Mouse (Mus musculus): ENCODE results near the gene Prkd3. TPM values are rescaled to one million over a fixed set of nuclear protein-coding genes. Genes with fewer than 3 reads are reported as not detected.

The Prkd3 gene
- polyA plus RNA-seq, 1 experiment from 2014 or later: 46.2 TPM

DNA sequence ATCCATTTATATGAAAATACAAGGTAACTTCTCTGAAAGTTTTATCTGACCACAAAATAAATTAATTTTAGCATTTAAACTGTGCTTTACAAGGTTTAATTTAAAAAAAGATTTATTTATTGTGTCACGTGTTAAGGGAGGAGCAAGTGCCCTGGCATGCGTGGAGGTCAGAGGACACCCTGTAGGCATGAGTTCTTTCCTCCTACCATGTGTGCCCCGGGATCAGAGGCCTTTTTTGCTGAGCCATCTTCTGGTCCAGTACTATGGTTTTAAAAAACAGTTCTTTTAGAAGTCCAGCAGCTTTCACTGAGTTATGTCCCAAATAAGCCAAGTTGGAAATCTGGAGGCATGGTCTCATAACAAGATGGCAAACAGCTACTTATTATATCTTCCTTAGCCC, 36.9 kb downstream of the Prkd3 start:
- DNase-seq (ENCODE audit: low read depth, low spot score): no peak
- ATAC-seq: no peak
- TF ChIP-seq CTCF (IDR thresholded peaks at IDR 0.05): no peak
- ChIA-PET POLR2A (no interaction called here), CTCF (interaction anchor here (0.9 to 1.3 kb wide), 2 partner anchors 12 to 15 kb away, joined by 3 read pairs; no protein-coding TSS in a partner anchor)
- H3K27me3 ChIP-seq: no peaks in the 10 kb centered on the region
- in situ Hi-C loops (cut with MboI; ENCODE audit: low pct_unique_long_range_greater_than_20kb): no loop called here

DNA sequence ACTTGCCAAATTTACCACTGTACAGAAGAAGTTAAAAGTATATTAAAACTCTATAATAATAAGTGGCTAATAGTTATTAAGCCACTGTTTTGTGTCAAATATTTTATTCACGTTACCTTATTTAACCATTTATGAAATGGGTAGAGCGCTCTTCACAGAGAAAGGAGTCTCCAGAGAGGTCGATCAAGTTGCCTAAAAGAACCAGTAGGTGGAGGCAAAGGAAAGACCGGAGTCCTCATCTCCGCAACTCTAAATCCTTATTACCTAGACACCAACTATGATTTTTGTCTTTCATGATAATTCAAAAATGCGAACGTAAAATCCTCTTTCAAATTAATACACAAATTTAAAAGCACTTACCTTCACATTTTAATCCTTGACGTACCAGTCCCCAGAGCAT, 37.5 kb downstream of the Prkd3 start:
- in situ Hi-C loops (cut with MboI; ENCODE audit: low pct_unique_long_range_greater_than_20kb): no loop called here
- ChIA-PET POLR2A (no interaction called here), CTCF (interaction anchor here (1.3 kb wide), 1 partner anchor 15 kb away, joined by 3 read pairs; no protein-coding TSS in a partner anchor)
- DNase-seq (ENCODE audit: low read depth, low spot score): no peak
- TF ChIP-seq CTCF (IDR thresholded peaks at IDR 0.05): peak; percentile 21
- ATAC-seq: no peak
- no peaks in the 10 kb centered on the region for H3K27me3 ChIP-seq

DNA sequence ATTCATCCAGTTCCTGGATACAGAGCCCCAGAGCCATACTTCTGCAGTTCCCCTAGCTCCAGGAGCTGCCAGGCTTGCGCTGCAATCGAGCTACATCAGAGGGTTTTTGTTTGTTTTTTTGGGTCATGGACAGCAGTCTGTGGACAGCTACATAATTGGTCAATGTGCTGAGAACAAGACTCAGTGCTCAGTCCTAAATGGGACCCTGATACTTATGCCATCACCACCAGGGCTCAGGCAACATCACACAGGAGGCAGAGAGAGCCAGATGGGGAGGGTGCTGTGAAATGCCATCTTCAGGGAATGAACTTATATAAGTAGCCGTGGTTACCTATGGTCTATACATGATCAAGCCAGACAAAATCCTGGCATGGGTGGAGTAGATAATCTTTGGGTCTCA, 52.1 kb downstream of the Prkd3 start:
- in situ Hi-C loops (cut with MboI; ENCODE audit: low pct_unique_long_range_greater_than_20kb): no loop called here
- TF ChIP-seq CTCF (IDR thresholded peaks at IDR 0.05): no peak
- no peaks in the 10 kb centered on the region for H3K27me3 ChIP-seq
- ATAC-seq (no peak), DNase-seq (ENCODE audit: low read depth, low spot score) (no peak)
- CTCF ChIA-PET: interaction anchor here (0.8 to 1.4 kb wide), 2 partner anchors 15 to 18 kb away, joined by 3 read pairs; no protein-coding TSS in a partner anchor
- POLR2A ChIA-PET: no interaction called here

DNA sequence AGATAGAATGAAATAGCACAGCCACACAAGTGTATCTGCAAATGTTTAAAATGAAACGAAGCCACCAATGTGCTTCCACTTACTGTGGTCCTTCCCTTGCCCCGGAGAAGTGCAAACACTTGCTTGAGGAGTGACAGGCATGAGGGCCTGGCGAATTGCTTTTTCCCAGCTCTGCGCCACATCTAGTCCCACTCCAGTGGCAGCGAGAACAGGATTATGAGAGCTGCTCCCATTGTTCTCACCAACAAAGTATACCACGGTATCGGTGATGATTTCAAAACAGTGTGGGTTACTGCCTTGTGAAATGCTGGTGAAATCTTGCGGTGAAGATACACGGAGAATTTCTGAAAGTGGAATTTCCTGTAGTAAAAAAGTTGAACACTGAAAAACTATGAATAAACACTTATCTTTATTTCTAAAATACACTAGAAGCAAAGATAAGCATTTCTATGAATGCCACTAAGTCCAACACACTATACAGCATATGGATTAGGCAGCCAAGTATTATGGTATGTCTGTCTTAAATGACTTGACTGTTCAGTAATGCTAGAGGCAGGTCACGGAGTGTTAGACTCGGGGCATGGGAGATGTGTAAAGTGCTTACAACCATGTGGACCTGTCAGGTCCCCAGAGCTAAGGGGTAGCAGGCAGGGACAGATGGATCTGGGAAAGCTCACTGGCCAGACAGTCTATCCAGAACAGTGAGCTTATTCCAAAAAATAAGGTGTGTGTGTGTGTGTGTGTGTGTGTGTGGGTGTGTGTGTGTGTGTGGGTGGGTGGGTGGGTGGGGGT, 54.3 kb downstream of the Prkd3 start:
- TF ChIP-seq CTCF (IDR thresholded peaks at IDR 0.05): no peak
- POLR2A ChIA-PET: no interaction called here
- no peak for DNase-seq (ENCODE audit: low read depth, low spot score)
- ATAC-seq: no peak
- CTCF ChIA-PET: no interaction called here
- H3K27me3 ChIP-seq: no peaks in the 10 kb centered on the region
- in situ Hi-C loops (cut with MboI; ENCODE audit: low pct_unique_long_range_greater_than_20kb): no loop called here

DNA sequence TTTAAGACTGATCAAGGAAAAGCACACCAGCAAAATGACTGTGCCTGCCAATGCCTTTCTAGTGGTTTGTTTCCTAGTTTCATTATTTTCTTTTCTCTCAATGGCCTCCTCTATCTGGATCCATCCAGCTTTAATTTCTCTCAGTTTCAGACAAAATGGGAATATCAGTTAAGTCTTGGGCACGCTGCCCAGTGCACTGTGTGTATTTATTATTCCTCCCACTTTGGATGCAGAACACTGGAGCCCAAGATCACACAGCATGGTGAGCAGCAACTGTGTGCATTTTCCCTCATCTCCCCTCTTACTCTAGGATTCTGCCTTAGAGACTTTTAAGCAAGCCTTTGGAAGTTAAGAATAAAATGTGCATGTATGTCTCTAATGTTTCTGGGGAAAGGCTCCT, 56.2 kb downstream of the Prkd3 start:
- TF ChIP-seq CTCF (IDR thresholded peaks at IDR 0.05): no peak

DNA sequence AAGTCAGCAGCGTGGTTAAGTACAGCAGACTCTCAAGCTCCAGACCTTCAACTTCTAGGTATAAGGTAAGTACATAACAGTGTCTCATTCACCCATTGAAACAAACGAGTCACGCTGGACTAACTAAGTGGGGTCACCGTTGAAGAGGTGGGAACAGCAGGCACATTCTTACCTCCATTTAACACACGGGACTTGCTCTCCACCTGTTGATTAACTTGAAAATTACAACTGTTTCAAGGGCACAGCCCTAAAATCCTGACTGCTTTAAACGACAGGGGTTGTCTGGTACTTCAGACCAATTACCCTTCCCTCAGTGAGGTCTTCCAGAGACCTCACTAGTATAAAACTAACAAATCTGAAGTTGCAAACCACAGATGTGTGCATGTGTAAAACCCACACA, 61.1 kb downstream of the Prkd3 start:
- no peak for DNase-seq (ENCODE audit: low read depth, low spot score)
- no peak for ATAC-seq
- ChIA-PET CTCF (no interaction called here), POLR2A (no interaction called here)
- H3K27me3 ChIP-seq: no peaks in the 10 kb centered on the region
- in situ Hi-C loops (cut with MboI; ENCODE audit: low pct_unique_long_range_greater_than_20kb): no loop called here
- no peak for TF ChIP-seq CTCF (IDR thresholded peaks at IDR 0.05)

More for the DNA sequence above, 56.2 kb downstream of the Prkd3 start:
- DNase-seq (ENCODE audit: low read depth, low spot score) (no peak), ATAC-seq (no peak)
- POLR2A ChIA-PET: interaction anchor here (0.6 kb wide), 1 partner anchor 14 kb away, joined by 3 read pairs; no protein-coding TSS in a partner anchor
- in situ Hi-C loops (cut with MboI; ENCODE audit: low pct_unique_long_range_greater_than_20kb): no loop called here
- CTCF ChIA-PET: no interaction called here
- no peaks in the 10 kb centered on the region for H3K27me3 ChIP-seq

DNA sequence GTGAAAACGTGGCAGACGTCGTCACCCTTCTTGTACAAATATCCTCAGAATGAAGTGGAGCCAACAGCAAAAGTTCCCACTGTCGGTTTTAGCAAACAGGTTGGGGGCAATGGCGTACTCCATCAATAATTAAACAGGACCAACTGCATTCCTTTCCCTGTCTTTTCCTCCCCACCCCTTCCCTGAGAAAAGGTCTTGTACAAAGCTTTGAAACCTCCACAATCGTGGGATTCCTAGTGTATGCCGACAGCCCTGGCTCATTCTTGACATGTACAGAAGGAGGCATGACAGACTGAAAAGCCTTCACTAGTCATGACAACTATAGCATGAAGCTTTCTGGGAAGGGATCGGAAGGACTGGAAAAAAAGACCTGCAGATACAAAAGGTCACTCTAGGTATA, 67.4 kb downstream of the Prkd3 start:
- no peak for TF ChIP-seq CTCF (IDR thresholded peaks at IDR 0.05)
- no peaks in the 10 kb centered on the region for H3K27me3 ChIP-seq
- DNase-seq (ENCODE audit: low read depth, low spot score): no peak
- in situ Hi-C loops (cut with MboI; ENCODE audit: low pct_unique_long_range_greater_than_20kb): no loop called here
- CTCF ChIA-PET: no interaction called here
- ATAC-seq: no peak
- POLR2A ChIA-PET: no interaction called here

DNA sequence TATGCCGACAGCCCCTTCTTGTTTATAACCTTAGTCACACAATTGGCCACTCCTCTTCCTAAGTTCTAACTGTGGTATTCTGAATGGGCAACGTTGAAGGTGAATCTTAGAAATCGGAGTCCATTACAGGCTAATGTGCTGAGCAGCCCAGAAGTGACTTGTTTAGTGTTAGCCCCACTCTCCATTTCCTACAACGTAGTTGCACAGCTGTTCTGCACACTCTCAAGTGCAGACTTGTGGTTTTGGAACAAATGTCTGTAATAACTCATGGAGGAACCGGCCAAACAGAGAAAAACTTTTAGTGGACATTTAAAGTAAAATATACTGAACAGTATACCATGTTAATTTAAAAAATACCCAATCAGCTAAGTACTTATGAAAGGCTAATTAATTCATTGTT, 68.5 kb downstream of the Prkd3 start:
- CTCF ChIA-PET: no interaction called here
- POLR2A ChIA-PET: no interaction called here
- TF ChIP-seq CTCF (IDR thresholded peaks at IDR 0.05): no peak
- no peak for ATAC-seq
- H3K27me3 ChIP-seq: no peaks in the 10 kb centered on the region
- no peak for DNase-seq (ENCODE audit: low read depth, low spot score)
- in situ Hi-C loops (cut with MboI; ENCODE audit: low pct_unique_long_range_greater_than_20kb): no loop called here

DNA sequence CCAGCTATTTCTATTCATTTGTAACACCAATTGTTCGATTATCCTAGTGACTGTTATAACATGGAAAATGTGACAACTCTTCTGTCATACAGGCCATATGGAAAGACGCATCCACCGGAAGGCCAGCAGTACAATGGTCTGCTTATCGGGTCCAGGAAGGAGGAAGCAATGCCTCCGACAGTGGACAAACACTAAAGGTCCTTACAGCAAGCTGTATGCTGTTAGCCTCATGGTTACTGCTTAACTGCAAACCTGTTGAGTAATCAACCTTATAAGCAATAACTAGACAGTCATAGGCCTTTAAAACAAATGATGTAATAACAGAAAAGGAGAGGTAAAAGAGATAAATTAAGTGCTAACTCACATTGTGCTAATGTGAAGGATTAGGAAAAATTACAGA, 69.4 kb downstream of the Prkd3 start:
- ATAC-seq: no peak
- ChIA-PET CTCF (no interaction called here), POLR2A (no interaction called here)
- H3K27me3 ChIP-seq: no peaks in the 10 kb centered on the region
- in situ Hi-C loops (cut with MboI; ENCODE audit: low pct_unique_long_range_greater_than_20kb): no loop called here
- TF ChIP-seq CTCF (IDR thresholded peaks at IDR 0.05): no peak
- no peak for DNase-seq (ENCODE audit: low read depth, low spot score)

DNA sequence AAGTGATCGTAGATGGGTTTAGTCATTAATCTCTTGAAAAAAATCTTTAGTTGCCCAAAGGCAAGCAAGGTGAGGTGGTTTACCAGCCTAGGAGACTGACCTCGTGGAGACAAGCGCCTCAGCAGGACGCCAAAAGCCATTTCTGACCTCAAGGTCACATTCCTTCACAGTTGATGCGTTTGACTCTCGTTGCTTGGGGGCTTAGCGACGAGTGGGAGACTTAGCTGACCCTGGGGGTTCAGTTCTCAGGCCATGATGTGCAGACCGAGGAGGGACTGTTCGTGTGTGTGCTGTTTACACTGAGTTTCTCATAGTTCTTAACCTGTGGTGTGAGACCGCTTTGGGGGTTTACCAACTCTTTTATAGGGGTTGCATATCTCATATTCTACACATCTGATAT, 78.0 kb downstream of the Prkd3 start:
- no peaks in the 10 kb centered on the region for H3K27me3 ChIP-seq
- no peak for ATAC-seq
- TF ChIP-seq CTCF (IDR thresholded peaks at IDR 0.05): no peak
- in situ Hi-C loops (cut with MboI; ENCODE audit: low pct_unique_long_range_greater_than_20kb): no loop called here
- ChIA-PET POLR2A (no interaction called here), CTCF (interaction anchor here (1.5 kb wide), 1 partner anchor 24 kb away, joined by 4 read pairs; no protein-coding TSS in a partner anchor)
- no peak for DNase-seq (ENCODE audit: low read depth, low spot score)

DNA sequence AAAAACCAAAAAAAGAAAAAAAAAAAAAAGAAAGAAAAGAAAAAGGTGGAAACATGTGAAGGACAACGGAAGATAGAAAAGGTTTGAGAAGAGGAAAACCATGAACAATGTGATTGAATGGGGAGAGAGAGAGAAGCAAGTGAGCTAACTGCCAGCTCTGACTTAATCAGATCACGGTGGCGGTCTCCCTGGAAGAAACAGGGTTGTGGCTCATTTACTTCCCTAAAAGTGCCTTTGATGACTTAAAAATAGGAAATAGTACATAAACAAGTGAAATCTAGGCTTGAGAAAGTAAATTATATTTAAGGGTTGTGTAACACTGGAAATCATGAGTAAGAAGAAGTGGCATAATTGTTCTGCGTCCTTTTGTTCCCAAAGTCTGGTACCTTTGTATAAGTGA, 81.7 kb downstream of the Prkd3 start:
- CTCF ChIA-PET: interaction anchor here (0.7 kb wide), 1 partner anchor 21 kb away, joined by 3 read pairs; no protein-coding TSS in a partner anchor
- in situ Hi-C loops (cut with MboI; ENCODE audit: low pct_unique_long_range_greater_than_20kb): no loop called here
- ATAC-seq (no peak), DNase-seq (ENCODE audit: low read depth, low spot score) (no peak)
- H3K27me3 ChIP-seq: no peaks in the 10 kb centered on the region
- no peak for TF ChIP-seq CTCF (IDR thresholded peaks at IDR 0.05)
- POLR2A ChIA-PET: interaction anchor here (0.5 kb wide), 1 partner anchor 10 kb away, joined by 4 read pairs; no protein-coding TSS in a partner anchor

Data from Patski (cell line).